Comparison of ENCODE assay signal across 8 mouse cellular contexts in genomic region chr9:48480411-48481213, GRCm38 (mm10). TPM values are rescaled to one million over a fixed set of nuclear protein-coding genes. Genes with fewer than 3 reads are reported as not detected.
DNase-seq lines count a peak whose midpoint lies in the region; ATAC-seq lines count a peak whose summit lies in the region.

Rexo2 (minus strand) TSS chr9:48480623.

- 2% methylated on average over 49 of the region's 49 CpGs for WGBS in hindbrain, embryonic 14.5 days

- no peak within 1 kb of the TSS for H3K27ac ChIP-seq in hindbrain, embryonic 14.5 days

- no peaks in the 10 kb centered on the region for H3K27me3 ChIP-seq in hindbrain, embryonic 14.5 days (ENCODE audit: control insufficient read depth, insufficient read depth, low read length)

- H3K9ac ChIP-seq in hindbrain, embryonic 14.5 days, result peak within 1 kb of the TSS; percentile 84

- H3K36me3 ChIP-seq in hindbrain, embryonic 14.5 days (replicated peaks; ENCODE audit: control insufficient read depth, insufficient read depth), result 0 out of 2 replicates have a peak, but pooled peaks cover 12% of the 10 kb centered on the region

- peak within 1 kb of the TSS; percentile 85 for H3K4me3 ChIP-seq in hindbrain, embryonic 14.5 days (replicated peaks; ENCODE audit: low read length)

- peak; percentile 100 for ATAC-seq in hindbrain, embryonic 14.5 days (ENCODE audit: low FRiP score)

- no peaks in the 10 kb centered on the region for H3K9me3 ChIP-seq in hindbrain, embryonic 14.5 days (ENCODE audit: control insufficient read depth, low read length)

- DNase-seq in R1 (ENCODE audit: low read depth, low spot score), result peak; percentile 96
- DNase-seq in cerebellum, postnatal 25 days, result peak; percentile 94 to 97
- peak; percentile 82 to 89 for DNase-seq in frontal cortex, postnatal 25 days (ENCODE audit: low spot score in 2 of 2)
- DNase-seq in hindbrain, embryonic 14.5 days (ENCODE audit: low spot score), result peak; percentile 91
- peak; percentile 95 to 96 for DNase-seq in layer of hippocampus, postnatal 36 days
- peak; percentile 98 for DNase-seq in lung, postnatal 36 days
- peak; percentile 95 for DNase-seq in retina, postnatal 1 day
- DNase-seq in urinary bladder, adult 18-20 months (ENCODE audit: low spot score in 2 of 2), result peak; percentile 90 to 92

- H3K4me1 ChIP-seq in hindbrain, embryonic 14.5 days (replicated peaks; ENCODE audit: control insufficient read depth, insufficient read depth, low read length), result no peaks in the 10 kb centered on the region

- H3K4me2 ChIP-seq in hindbrain, embryonic 14.5 days (replicated peaks), result peak within 1 kb of the TSS; percentile 86

RNA-seq across cellular contexts. Expression of gene Rexo2, which starts in this region (rescaled TPM):
- 83.7 and 98.8 TPM in 2 replicates for polyA plus RNA-seq in hindbrain, embryonic 14.5 days (2014; fragmentation: Nextera tagmentation; extraction: Ambion mirVana)
- 100 to 1,000 TPM in 1 of 2 experiments, 10 to 100 TPM in 1; 99.5 to 106 TPM for total RNA-seq in layer of hippocampus, postnatal 36 days (2021)
